ENCODE assay signal across 12 mouse cellular contexts in the genomic region with DNA sequence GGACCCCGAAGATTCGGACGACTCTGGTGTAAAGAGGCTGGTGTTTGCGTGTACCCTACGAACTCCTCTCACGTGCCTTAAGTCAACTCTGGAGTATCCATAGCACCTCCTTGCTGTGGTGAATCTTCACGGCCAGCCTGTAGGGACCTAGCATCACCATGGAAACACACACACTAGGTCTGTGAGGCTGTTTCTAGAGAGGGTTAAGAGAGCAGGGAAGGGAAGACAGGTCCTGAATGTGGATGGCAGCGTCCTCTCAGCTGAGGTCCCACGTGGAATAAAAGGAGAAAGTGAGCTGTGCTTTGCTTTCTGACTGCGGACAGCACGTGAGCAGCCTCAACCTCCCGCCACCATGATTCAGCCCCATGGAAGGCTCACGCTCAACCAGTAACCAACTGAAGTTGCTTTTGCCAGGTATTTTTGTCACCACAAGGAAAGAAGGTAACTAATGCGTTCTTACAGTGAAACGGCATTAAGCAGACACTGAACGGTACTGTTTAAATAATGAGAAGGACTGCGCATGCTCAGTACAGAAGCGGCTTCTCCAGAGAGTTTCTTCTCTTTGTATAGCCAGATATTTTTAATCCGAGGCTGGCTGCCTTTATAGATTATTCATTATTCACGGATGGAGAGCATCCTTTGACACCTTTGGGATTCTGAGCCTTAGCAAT. TPM values are rescaled to one million over a fixed set of nuclear protein-coding genes. Genes with fewer than 3 reads are reported as not detected.
DNase-seq lines count a peak whose midpoint lies in the region; ATAC-seq and TF ChIP-seq lines count a peak whose summit lies in the region.
"Had no signal": no experiment of that assay in that cellular context is flagged by ENCODE, and none has a peak within 500 bp of the region (broad histone marks: within the 10 kb centered on the region; RNA-seq: fewer than 3 reads in every experiment).

No protein-coding gene starts in this region.

- H3K4me1 ChIP-seq in heart, embryonic 13.5 days = peaks cover 12% of the 10 kb centered on the region
- H3K4me1 ChIP-seq in lung, embryonic 14.5 days (ENCODE audit: insufficient read depth) = no peaks in the 10 kb centered on the region
- no peaks in the 10 kb centered on the region for H3K4me1 ChIP-seq in forebrain, embryonic 15.5 days
- peaks cover 11% of the 10 kb centered on the region; the same call in 1 of the 2 replicates for H3K4me1 ChIP-seq in midbrain, postnatal 0 days (ENCODE audit: insufficient read depth, low read length)

- H3K4me2 ChIP-seq in heart, embryonic 13.5 days = peak overlapping the region; percentile 31
- peak overlapping the region; percentile 45 for H3K4me2 ChIP-seq in lung, embryonic 14.5 days
- H3K4me2 ChIP-seq in forebrain, embryonic 15.5 days (replicated peaks) = peak overlapping the region; percentile 22
- H3K4me2 ChIP-seq in midbrain, postnatal 0 days (ENCODE audit: low read depth, low read length, poor library complexity, severe bottlenecking) = peak overlapping the region; percentile 35

- no peaks in the 10 kb centered on the region for H3K36me3 ChIP-seq in heart, embryonic 13.5 days
- no peaks in the 10 kb centered on the region for H3K36me3 ChIP-seq in lung, embryonic 14.5 days (ENCODE audit: insufficient read depth)
- H3K36me3 ChIP-seq in forebrain, embryonic 15.5 days = no peaks in the 10 kb centered on the region
- no peaks in the 10 kb centered on the region for H3K36me3 ChIP-seq in midbrain, postnatal 0 days (ENCODE audit: insufficient read depth, low read length)

- H3K9me3 ChIP-seq in heart, embryonic 13.5 days = no peaks in the 10 kb centered on the region
- H3K9me3 ChIP-seq in lung, embryonic 14.5 days (ENCODE audit: low read depth, low read length) = no peaks in the 10 kb centered on the region
- H3K9me3 ChIP-seq in forebrain, embryonic 15.5 days = no peaks in the 10 kb centered on the region
- H3K9me3 ChIP-seq in midbrain, postnatal 0 days (ENCODE audit: low read length) = no peaks in the 10 kb centered on the region

- no peak overlapping the region for H3K9ac ChIP-seq in heart, embryonic 13.5 days
- no peak overlapping the region for H3K9ac ChIP-seq in lung, embryonic 14.5 days
- H3K9ac ChIP-seq in forebrain, embryonic 15.5 days (replicated peaks) = peak overlapping the region; percentile 22; the same call in 1 of the 2 replicates
- no peak overlapping the region; the same call in 1 of the 2 replicates for H3K9ac ChIP-seq in midbrain, postnatal 0 days (replicated peaks; ENCODE audit: low read length, poor library complexity, severe bottlenecking)

- H3K27ac ChIP-seq in heart, embryonic 13.5 days (replicated peaks) = no peak overlapping the region
- H3K27ac ChIP-seq in lung, embryonic 14.5 days (ENCODE audit: low read depth) = no peak overlapping the region
- H3K27ac ChIP-seq in forebrain, embryonic 15.5 days (replicated peaks) = no peak overlapping the region
- H3K27ac ChIP-seq in midbrain, postnatal 0 days (ENCODE audit: low read depth, low read length) = peak overlapping the region; percentile 76

- 63% methylated on average over 20 of the region's 20 CpGs for WGBS in heart, embryonic 13.5 days
- 51% methylated on average over 20 of the region's 20 CpGs for WGBS in lung, embryonic 14.5 days
- 65% methylated on average over 20 of the region's 20 CpGs for WGBS in forebrain, embryonic 15.5 days
- 43% methylated on average over 20 of the region's 20 CpGs for WGBS in midbrain, postnatal 0 days

- H3K4me3 ChIP-seq in heart, embryonic 13.5 days = no peak overlapping the region
- no peak overlapping the region for H3K4me3 ChIP-seq in lung, embryonic 14.5 days (ENCODE audit: low read depth, low read length)
- H3K4me3 ChIP-seq in forebrain, embryonic 15.5 days = peak overlapping the region; percentile 13; the same call in 1 of the 2 replicates
- peak overlapping the region; percentile 22; the same call in 1 of the 2 replicates for H3K4me3 ChIP-seq in midbrain, postnatal 0 days (ENCODE audit: low read depth, low read length)

- no peak for TF ChIP-seq CTCF in lung, embryonic 14.5 days (IDR thresholded peaks at IDR 0.05; ENCODE audit: low read depth)
- TF ChIP-seq CTCF in midbrain, postnatal 0 days (IDR thresholded peaks at IDR 0.05) = peak; percentile 51

- no peak for DNase-seq in heart, adult 8-10 months (ENCODE audit: low spot score)
- peak; percentile 28 for DNase-seq in lung, embryonic 14.5 days
- DNase-seq in lung, postnatal 25 days (ENCODE audit: low spot score) = no peak
- peak; percentile 49 for DNase-seq in midbrain, postnatal 0 days (ENCODE audit: low spot score)
- DNase-seq in urinary bladder, postnatal 36 days (ENCODE audit: low spot score in 2 of 2) = no peak
- DNase-seq: cerebellum, adult 18-20 months; kidney, postnatal 14 days; left cerebral cortex, postnatal 4 days; right cerebral cortex, postnatal 4 days had no signal

- peaks cover 13% of the 10 kb centered on the region; the same call in 1 of the 2 replicates for H3K27me3 ChIP-seq in heart, embryonic 13.5 days (replicated peaks)
- no peaks in the 10 kb centered on the region for H3K27me3 ChIP-seq in lung, embryonic 14.5 days (ENCODE audit: insufficient read depth, low read length)
- H3K27me3 ChIP-seq in forebrain, embryonic 15.5 days = no peaks in the 10 kb centered on the region
- no peaks in the 10 kb centered on the region for H3K27me3 ChIP-seq in midbrain, postnatal 0 days (ENCODE audit: insufficient read depth, low read length)

- ATAC-seq in heart, embryonic 13.5 days (ENCODE audit: extremely low read depth, insufficient number of reproducible peaks, low FRiP score, low TSS enrichment) = no peak
- ATAC-seq in lung, embryonic 14.5 days (ENCODE audit: insufficient read depth) = no peak
- ATAC-seq in forebrain, embryonic 15.5 days (replicated peaks) = no peak
- ATAC-seq in midbrain, postnatal 0 days (ENCODE audit: low FRiP score) = peak; percentile 56; the same call in 1 of the 2 replicates
- ATAC-seq in erythroid progenitor cell, adult 5-6 weeks (replicated peaks; ENCODE audit: low FRiP score, poor library complexity, severe bottlenecking) = no peak

RNA-seq across cellular contexts. Expression of a gene that starts 18.5 kb away (rescaled TPM):
- polyA plus RNA-seq in heart, embryonic 13.5 days (2015; fragmentation: Nextera tagmentation; extraction: Ambion mirVana) = 3.0 and 3.1 TPM in 2 replicates
- under 1 TPM in 3 of 4 experiments, not detected in 1; 0.25 to 0.38 (median 0.35) TPM for total RNA-seq in heart, adult 8-10 months (2022)
- polyA plus RNA-seq in lung, embryonic 14.5 days (2014; fragmentation: Nextera tagmentation; extraction: Ambion mirVana) = 1.7 and 2.8 TPM in 2 replicates
- polyA plus RNA-seq in forebrain, embryonic 15.5 days (2015; fragmentation: Nextera tagmentation; extraction: Ambion mirVana) = 0.67 and 1.1 TPM in 2 replicates
- total RNA-seq in midbrain, postnatal 0 days (2014; rRNA removed) = 0.42 TPM in 1 of 2 replicates, not detected in the other
- 0.39 and 0.69 TPM in 2 replicates for polyA plus RNA-seq in midbrain, postnatal 0 days (2015; fragmentation: Nextera tagmentation; extraction: Ambion mirVana)
- 13.4 and 22.7 TPM in 2 replicates for total RNA-seq in erythroid progenitor cell, adult 5-6 weeks (2015; ENCODE audit: low replicate concordance)
- 1.7 and 3.5 TPM in 2 replicates for total RNA-seq in erythroid progenitor cell, adult 5-6 weeks (2017; ENCODE audit: low replicate concordance)

RNA-seq across cellular contexts. Expression of a gene that starts 26.4 kb away (rescaled TPM):
- 43.7 and 44.9 TPM in 2 replicates for polyA plus RNA-seq in heart, embryonic 13.5 days (2015; fragmentation: Nextera tagmentation; extraction: Ambion mirVana)
- 10 to 100 TPM; 21.2 to 28.0 (median 23.9) TPM for total RNA-seq in heart, adult 8-10 months (2022)
- 41.7 and 46.0 TPM in 2 replicates for polyA plus RNA-seq in lung, embryonic 14.5 days (2014; fragmentation: Nextera tagmentation; extraction: Ambion mirVana)
- 72.9 and 75.8 TPM in 2 replicates for polyA plus RNA-seq in forebrain, embryonic 15.5 days (2015; fragmentation: Nextera tagmentation; extraction: Ambion mirVana)
- total RNA-seq in midbrain, postnatal 0 days (2014; rRNA removed) = 97.1 and 119 TPM in 2 replicates
- polyA plus RNA-seq in midbrain, postnatal 0 days (2015; fragmentation: Nextera tagmentation; extraction: Ambion mirVana) = 88.9 and 89.5 TPM in 2 replicates
- total RNA-seq in erythroid progenitor cell, adult 5-6 weeks (2015; ENCODE audit: low replicate concordance) = 7.6 and 8.0 TPM in 2 replicates
- 3.1 and 5.8 TPM in 2 replicates for total RNA-seq in erythroid progenitor cell, adult 5-6 weeks (2017; ENCODE audit: low replicate concordance)

RNA-seq across cellular contexts. Expression of a gene that starts 45.7 kb away (rescaled TPM):
- polyA plus RNA-seq in heart, embryonic 13.5 days (2015; fragmentation: Nextera tagmentation; extraction: Ambion mirVana) = 1.0 and 1.7 TPM in 2 replicates
- total RNA-seq in heart, adult 8-10 months (2022) = 1 to 10 TPM; 3.1 to 6.2 (median 3.9) TPM
- polyA plus RNA-seq in lung, embryonic 14.5 days (2014; fragmentation: Nextera tagmentation; extraction: Ambion mirVana) = 3.6 and 4.3 TPM in 2 replicates
- polyA plus RNA-seq in forebrain, embryonic 15.5 days (2015; fragmentation: Nextera tagmentation; extraction: Ambion mirVana) = 2.6 and 3.0 TPM in 2 replicates
- total RNA-seq in midbrain, postnatal 0 days (2014; rRNA removed) = 6.0 and 6.7 TPM in 2 replicates
- polyA plus RNA-seq in midbrain, postnatal 0 days (2015; fragmentation: Nextera tagmentation; extraction: Ambion mirVana) = 2.3 and 2.4 TPM in 2 replicates
- 7.6 and 10.1 TPM in 2 replicates for total RNA-seq in erythroid progenitor cell, adult 5-6 weeks (2015; ENCODE audit: low replicate concordance)
- total RNA-seq in erythroid progenitor cell, adult 5-6 weeks (2017; ENCODE audit: low replicate concordance) = 21.7 and 22.7 TPM in 2 replicates

Comparison
In these comparisons a context has a peak if more than half of its experiments do, and no peak if none do; other contexts are left out.
1. DNase-seq: peak in lung, embryonic 14.5 days (single experiment) and midbrain, postnatal 0 days (single experiment); none in heart, adult 8-10 months (single experiment), lung, postnatal 25 days (single experiment) and urinary bladder, postnatal 36 days (0 of 2).
2. H3K4me3 ChIP-seq: peak in forebrain, embryonic 15.5 days (single experiment) and midbrain, postnatal 0 days (single experiment); none in heart, embryonic 13.5 days (single experiment) and lung, embryonic 14.5 days (single experiment).
3. Peak in every context shown above with its lines, with median percentiles within 50 percentile points of each other: H3K4me2 ChIP-seq.